Mouse (Mus musculus): Measurements from ENCODE around the gene Lrba.

GRCm38 (mm10) chr3:86311406-86311805, 86.9 kb downstream of the Lrba start:
- no peak for TF ChIP-seq CTCF (IDR thresholded peaks at IDR 0.05; ENCODE audit: low read depth)
- TF ChIP-seq EP300 (IDR thresholded peaks at IDR 0.05; ENCODE audit: low read depth): no peak

All from heart, postnatal 0 days (tissue).